Mouse (Mus musculus) CH12.LX (cell line): Measurements from ENCODE around the gene Jak1. TPM values are rescaled to one million over a fixed set of nuclear protein-coding genes. Genes with fewer than 3 reads are reported as not detected.

ENCODE experiments used
- DNase-seq: peaks from one replicate; pipeline ENCODE4 v3.0.0-alpha.2; 2013; ENCODE audit errors: extremely low read depth
- H3K27ac ChIP-seq: 2 replicates; pipeline ENCODE4 v1.5.1; 2012; ENCODE audit warnings: low read depth, mild to moderate bottlenecking, control low read depth, moderate library complexity; ENCODE audit not compliant: insufficient read depth
- H3K27me3 ChIP-seq: replicated peaks from 2 replicates; pipeline ENCODE3; 2012; ENCODE audit warnings: inconsistent platforms
- H3K36me3 ChIP-seq, 2 experiments: replicated peaks in 1 of 2; 2 replicates each; pipeline versions ENCODE3 to v1.6.1; 2012; ENCODE audit warnings: inconsistent platforms in 1 of 2, low read length in 1 of 2, mild to moderate bottlenecking in 1 of 2, mixed read lengths in 1 of 2, moderate library complexity in 1 of 2; ENCODE audit not compliant: control insufficient read depth in 1 of 2, insufficient read depth in 1 of 2
- H3K4me1 ChIP-seq, 2 experiments: 2 replicates each; pipeline ENCODE4 v1.6.1; 2012; ENCODE audit warnings: inconsistent platforms in 1 of 2, moderate library complexity in 1 of 2; ENCODE audit not compliant: insufficient read depth in 2 of 2, control insufficient read depth in 1 of 2
- H3K4me2 ChIP-seq: 2 replicates; pipeline ENCODE4 v1.6.1; 2012; ENCODE audit warnings: low read depth, mild to moderate bottlenecking, control low read depth; ENCODE audit not compliant: poor library complexity, insufficient read depth, severe bottlenecking
- H3K4me3 ChIP-seq, 3 experiments: fragments of 150-350 bp in 1 of 3; sonication (generic) in 1 of 3; replicated peaks in 1 of 3; 2 replicates each; pipeline versions ENCODE3 to v1.5.1; 2011 to 2012; ENCODE audit warnings: low read depth in 2 of 3, low read length in 2 of 3, mild to moderate bottlenecking in 2 of 3, moderate library complexity in 2 of 3, control low read depth in 1 of 3, improper control_type of control experiment in 1 of 3, inconsistent platforms in 1 of 3, mixed read lengths in 1 of 3; ENCODE audit not compliant: poor library complexity in 1 of 3
- H3K79me2 ChIP-seq: replicated peaks from 2 replicates; pipeline ENCODE4 v1.6.1; 2012; ENCODE audit warnings: mild to moderate bottlenecking, moderate library complexity; ENCODE audit not compliant: control insufficient read depth, poor library complexity, insufficient read depth, severe bottlenecking; ENCODE audit errors: extremely low read depth
- H3K9ac ChIP-seq: 2 replicates; pipeline ENCODE4 v1.6.1; 2012; ENCODE audit warnings: low read depth, mild to moderate bottlenecking, control low read depth, moderate library complexity; ENCODE audit not compliant: insufficient read depth
- H3K9me3 ChIP-seq: replicated peaks from 2 replicates; pipeline ENCODE3; 2012; ENCODE audit warnings: low read length, inconsistent platforms, mixed read lengths
- BHLHE40 ChIP-seq: IDR thresholded peaks from 2 replicates; pipeline ENCODE4 v1.6.1; 2011; ENCODE audit warnings: mild to moderate bottlenecking, low read depth, low read length, improper control_type of control experiment
- CHD1 ChIP-seq: IDR thresholded peaks from 2 replicates; pipeline ENCODE4 v1.6.1; 2012; ENCODE audit warnings: low read depth, low read length, improper control_type of control experiment, inconsistent platforms
- CHD2 ChIP-seq: IDR thresholded peaks from 2 replicates; pipeline ENCODE4 v1.6.1; 2011; ENCODE audit warnings: low read length, improper control_type of control experiment
- CTCF ChIP-seq, 2 experiments: IDR thresholded peaks in 1 of 2; conservative IDR thresholded peaks in 1 of 2; 2 replicates each; pipeline ENCODE4 v1.5.1; 2011 to 2012; ENCODE audit warnings: low read depth in 2 of 2, low read length in 2 of 2, improper control_type of control experiment in 1 of 2, inconsistent platforms in 1 of 2, mild to moderate bottlenecking in 1 of 2, moderate library complexity in 1 of 2
- ELF1 ChIP-seq: IDR thresholded peaks from 2 replicates; pipeline ENCODE4 v1.6.1; 2014; ENCODE audit warnings: low read depth, mild to moderate bottlenecking, inconsistent platforms, low read length, improper control_type of control experiment
- EP300 ChIP-seq: IDR thresholded peaks from 2 replicates; pipeline ENCODE4 v1.6.1; 2011; ENCODE audit warnings: low read length, improper control_type of control experiment
- ETS1 ChIP-seq: conservative IDR thresholded peaks from 2 replicates; pipeline ENCODE4 v1.6.1; 2012; ENCODE audit warnings: low read depth, mild to moderate bottlenecking, inconsistent platforms, low read length, improper control_type of control experiment, moderate library complexity
- HCFC1 ChIP-seq: IDR thresholded peaks from 2 replicates; pipeline ENCODE4 v1.6.1; 2012; ENCODE audit warnings: low read depth, mild to moderate bottlenecking, inconsistent platforms, low read length, improper control_type of control experiment
- IRF4 ChIP-seq: IDR thresholded peaks from 2 replicates; pipeline ENCODE4 v1.6.1; 2014; ENCODE audit warnings: low read depth, mild to moderate bottlenecking, inconsistent platforms, low read length, improper control_type of control experiment
- MAFK ChIP-seq: IDR thresholded peaks from 2 replicates; pipeline ENCODE4 v1.6.1; 2011; ENCODE audit warnings: low read length, improper control_type of control experiment; ENCODE audit not compliant: insufficient replicate concordance
- MAX ChIP-seq: IDR thresholded peaks from 2 replicates; pipeline ENCODE4 v1.6.1; 2011; ENCODE audit warnings: low read length, improper control_type of control experiment
- MAZ ChIP-seq: IDR thresholded peaks from 2 replicates; pipeline ENCODE4 v1.6.1; 2012; ENCODE audit warnings: low read depth, mild to moderate bottlenecking, inconsistent platforms, low read length, improper control_type of control experiment, moderate library complexity
- MEF2A ChIP-seq: IDR thresholded peaks from 2 replicates; pipeline ENCODE4 v1.6.1; 2014; ENCODE audit warnings: low read depth, mild to moderate bottlenecking, inconsistent platforms, low read length, improper control_type of control experiment, borderline replicate concordance
- MXI1 ChIP-seq: IDR thresholded peaks from 2 replicates; pipeline ENCODE4 v1.6.1; 2011; ENCODE audit warnings: mild to moderate bottlenecking, low read depth, low read length, improper control_type of control experiment
- NELFE ChIP-seq: IDR thresholded peaks from 2 replicates; pipeline ENCODE4 v1.6.1; 2011; ENCODE audit warnings: low read depth, low read length, improper control_type of control experiment
- NRF1 ChIP-seq: IDR thresholded peaks from 2 replicates; pipeline ENCODE4 v1.6.1; 2014; ENCODE audit warnings: low read depth, mild to moderate bottlenecking, inconsistent platforms, low read length, improper control_type of control experiment, moderate library complexity
- PAX5 ChIP-seq: IDR thresholded peaks from 2 replicates; pipeline ENCODE4 v1.6.1; 2012; ENCODE audit warnings: low read length, inconsistent platforms, mixed read lengths
- POLR2AphosphoS2 ChIP-seq: IDR thresholded peaks from 2 replicates; pipeline ENCODE4 v1.6.1; 2011; ENCODE audit warnings: low read depth, low read length, improper control_type of control experiment
- RAD21 ChIP-seq: IDR thresholded peaks from 2 replicates; pipeline ENCODE4 v1.6.1; 2011; ENCODE audit warnings: low read depth, mild to moderate bottlenecking, low read length, improper control_type of control experiment, moderate library complexity
- RCOR1 ChIP-seq: conservative IDR thresholded peaks from 2 replicates; pipeline ENCODE4 v1.6.1; 2012; ENCODE audit warnings: low read depth, mild to moderate bottlenecking, inconsistent platforms, low read length, improper control_type of control experiment
- TBP ChIP-seq: conservative IDR thresholded peaks from 2 replicates; pipeline ENCODE4 v1.6.1; 2011; ENCODE audit warnings: low read depth, low read length, improper control_type of control experiment
- TCF12 ChIP-seq: IDR thresholded peaks from 2 replicates; pipeline ENCODE4 v1.6.1; 2014; ENCODE audit warnings: low read depth, mild to moderate bottlenecking, inconsistent platforms, low read length, improper control_type of control experiment
- UBTF ChIP-seq: IDR thresholded peaks from 2 replicates; pipeline ENCODE4 v1.6.1; 2012; ENCODE audit warnings: low read depth, mild to moderate bottlenecking, inconsistent platforms, low read length, improper control_type of control experiment, moderate library complexity
- USF2 ChIP-seq: conservative IDR thresholded peaks from 2 replicates; pipeline ENCODE4 v1.6.1; 2011; ENCODE audit warnings: low read depth, low read length, improper control_type of control experiment
- dilution Hi-C: fragments of 300-500 bp; cut with MboI; formaldehyde crosslinking; loops from 2 replicates; pipeline ENCODE4 v1.14.3; 2020; ENCODE audit warnings: low sequenced_read_pairs; ENCODE audit not compliant: extremely low pct_unique_long_range_greater_than_20kb, extremely low pct_ligation_motif_present
- in situ Hi-C: fragments of 300-500 bp; cut with MboI; formaldehyde crosslinking; loops from 3 replicates; pipeline ENCODE4 v1.14.3; 2019; ENCODE audit warnings: low sequenced_read_pairs, low pct_ligation_motif_present, low pct_unique_long_range_greater_than_20kb, mixed read lengths
- polyA plus RNA-seq: library from polyadenylated mRNA; unstranded; fragments of >175 nt; gene quantifications from 2 replicates; pipeline ENCODE4 v1.2.1, GENCODE M21; 2012; ENCODE audit warnings: low read depth; ENCODE audit not compliant: insufficient read length
- total RNA-seq, 2 experiments: library from RNA; depleted of rRNA; stranded (reverse); fragments of 300-350 nt in 1 of 2; fragments of >200 nt in 1 of 2; gene quantifications; 2 replicates each; pipeline ENCODE4 v1.2.3; 2012 to 2014

Gene Jak1
- total and polyA plus RNA-seq, 3 experiments = 28.6 to 51.4 (median 33.9) TPM

GRCm38 (mm10) chr4:101230621-101231020 is 34.5 kb downstream of the Jak1 start:
- no peak for DNase-seq
- in situ Hi-C loops (no loop called here), dilution Hi-C loops (no loop called here)
- H3K27me3 ChIP-seq = no peaks in the 10 kb centered on the region
- no peak overlapping the region for H3K27ac ChIP-seq
- H3K4me2 ChIP-seq = no peak overlapping the region
- TF ChIP-seq NELFE (no peak), TCF12 (no peak), CHD1 (no peak), RCOR1 (no peak), UBTF (no peak), POLR2AphosphoS2 (no peak), MXI1 (no peak), CHD2 (no peak), MAX (no peak), IRF4 (no peak), PAX5 (no peak), USF2 (no peak), MAFK (no peak), HCFC1 (no peak), MEF2A (no peak), MAZ (no peak), ETS1 (no peak), CTCF (conservative IDR thresholded peaks at IDR 0.05 in 1 of 2, IDR thresholded peaks at IDR 0.05 in 1 of 2; ENCODE audit: low read depth in 2 of 2, low read length in 2 of 2) (no peak), BHLHE40 (no peak)
- H3K79me2 ChIP-seq = no peaks in the 10 kb centered on the region
- H3K36me3 ChIP-seq = peaks cover 0 to 2% of the 10 kb centered on the region in 2 experiments
- H3K9me3 ChIP-seq = no peaks in the 10 kb centered on the region
- no peak overlapping the region for H3K4me3 ChIP-seq
- no peak overlapping the region for H3K9ac ChIP-seq
- peaks cover 0 to 13% of the 10 kb centered on the region in 2 experiments; a peak in 2 of 4 replicates for H3K4me1 ChIP-seq

- Histone ChIP-seq H3K27ac (no peak overlapping the region), H3K36me3 (no peaks in the 10 kb centered on the region), H3K27me3 (no peaks in the 10 kb centered on the region), H3K9ac (no peak overlapping the region), H3K4me1 (peaks cover 0 to 27% of the 10 kb centered on the region in 2 experiments; a peak in 2 of 4 replicates), H3K79me2 (peaks cover 7% of the 10 kb centered on the region; the same call in 1 of the 2 replicates), H3K4me3 (no peak overlapping the region), H3K9me3 (no peaks in the 10 kb centered on the region), H3K4me2 (no peak overlapping the region)
- in situ Hi-C loops (no loop called here), dilution Hi-C loops (no loop called here)
- TF ChIP-seq NRF1 (no peak), EP300 (no peak), TBP (no peak), RAD21 (no peak), MAZ (no peak), ELF1 (no peak), ETS1 (no peak)
- no peak for DNase-seq
These were observed 37.7 kb downstream of the Jak1 start for GRCm38 (mm10) chr4:101227398-101227797.
